Mouse (Mus musculus): ENCODE measurements around the gene Gm3238.

DNA sequence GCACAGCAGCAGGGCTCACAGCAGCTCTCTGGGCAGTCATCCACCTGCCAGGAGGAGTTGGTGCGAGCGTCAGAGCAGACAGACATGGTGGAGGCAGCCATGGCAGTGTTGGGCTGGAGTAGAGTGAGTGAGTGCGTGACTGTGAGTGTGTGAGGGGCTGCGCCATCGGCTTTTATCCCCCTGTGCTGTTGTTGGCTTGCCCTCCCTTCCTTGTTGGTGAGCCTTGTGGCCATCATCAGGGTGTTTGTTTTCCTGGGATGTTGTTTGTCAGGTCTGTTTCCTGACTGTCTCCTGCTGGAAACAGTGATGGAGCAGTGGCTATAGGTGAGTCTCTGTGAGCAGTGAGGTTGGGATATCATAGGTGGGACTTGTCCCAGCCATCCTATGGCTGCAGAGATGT lies 40.6 kb upstream of the Gm3238 start, which contains the start of gene Gm9507:
- no peak for TF ChIP-seq CTCF (IDR thresholded peaks at IDR 0.05; ENCODE audit: low read depth)
- TF ChIP-seq EP300 (IDR thresholded peaks at IDR 0.05; ENCODE audit: low read depth) = no peak

Measured in liver, postnatal 0 days (tissue).